Mouse (Mus musculus) splenic B cell, adult 2 months (primary cell): Measurements from ENCODE around the gene Urb2.

Experiments
- DNase-seq: peaks from one replicate; pipeline ENCODE4 v3.0.0-alpha.2; 2011; ENCODE audit warnings: low read depth, low spot score
- H3K27me3 ChIP-seq: 2 replicates; pipeline ENCODE4 v1.6.1; 2012; ENCODE audit warnings: mild to moderate bottlenecking, low read length, moderate library complexity, mixed read lengths; ENCODE audit not compliant: control insufficient read depth, poor library complexity, insufficient read depth, severe bottlenecking
- H3K36me3 ChIP-seq: 2 replicates; pipeline ENCODE4 v1.6.1; 2012; ENCODE audit warnings: mild to moderate bottlenecking, low read length, moderate library complexity, mixed read lengths; ENCODE audit not compliant: control insufficient read depth, poor library complexity, insufficient read depth, severe bottlenecking

Gene Urb2

GRCm38 (mm10) chr8:124021237-124022227 is at the start of gene Urb2, which contains the start of gene Taf5l:
Gene Urb2, plus strand, starts transcription at chr8:124021508.
Gene Taf5l, minus strand, starts transcription at chr8:124021397.
- H3K27me3 ChIP-seq: no peaks in the 10 kb centered on the region
- DNase-seq: peak; percentile 93
- H3K36me3 ChIP-seq: peaks cover 2% of the 10 kb centered on the region; the same call in 1 of the 2 replicates

DNA sequence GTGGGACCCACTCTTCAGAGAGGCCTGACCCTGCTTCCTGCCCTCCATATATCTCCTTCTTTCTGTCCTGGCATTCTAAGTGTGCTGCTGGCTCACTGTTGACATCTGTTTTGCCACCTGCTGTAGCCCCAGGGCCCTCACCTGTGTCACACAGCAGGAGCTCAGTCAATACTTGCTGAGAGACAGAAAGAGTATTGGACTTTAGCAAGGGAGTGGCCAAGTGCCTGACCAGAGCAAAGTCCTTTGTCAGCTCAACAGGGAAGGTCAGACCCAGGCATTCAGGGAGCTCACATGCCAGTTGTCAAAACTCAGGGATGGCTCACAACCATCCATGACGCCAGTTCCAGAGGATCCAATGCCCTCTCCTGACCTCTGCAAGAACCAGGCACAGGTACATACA is 47.8 kb upstream of the Urb2 start:
- H3K27me3 ChIP-seq: no peaks in the 10 kb centered on the region
- no peak for DNase-seq
- H3K36me3 ChIP-seq: no peaks in the 10 kb centered on the region; the same call in none of the 2 replicates

DNA sequence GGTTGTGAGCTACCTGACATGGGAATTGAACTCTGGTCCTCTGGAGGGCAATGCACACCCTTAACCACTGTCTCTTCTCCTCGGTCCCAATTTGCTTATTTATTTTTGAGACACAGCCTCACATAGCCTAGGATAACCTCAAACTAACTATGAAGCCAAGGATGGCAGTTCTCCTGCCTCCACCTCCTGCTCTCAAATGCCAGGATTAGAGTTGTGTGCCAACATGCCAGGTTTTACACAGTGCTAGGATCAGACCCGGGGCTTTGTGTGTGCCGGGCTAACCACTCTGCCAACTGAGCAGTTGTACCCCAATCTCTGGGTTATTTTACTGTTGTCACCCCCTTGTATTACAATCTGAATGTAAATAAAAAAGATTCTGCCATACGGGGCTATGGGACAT is 43.8 kb upstream of the Urb2 start:
- no peak for DNase-seq
- Histone ChIP-seq H3K36me3 (no peaks in the 10 kb centered on the region), H3K27me3 (no peaks in the 10 kb centered on the region)

DNA sequence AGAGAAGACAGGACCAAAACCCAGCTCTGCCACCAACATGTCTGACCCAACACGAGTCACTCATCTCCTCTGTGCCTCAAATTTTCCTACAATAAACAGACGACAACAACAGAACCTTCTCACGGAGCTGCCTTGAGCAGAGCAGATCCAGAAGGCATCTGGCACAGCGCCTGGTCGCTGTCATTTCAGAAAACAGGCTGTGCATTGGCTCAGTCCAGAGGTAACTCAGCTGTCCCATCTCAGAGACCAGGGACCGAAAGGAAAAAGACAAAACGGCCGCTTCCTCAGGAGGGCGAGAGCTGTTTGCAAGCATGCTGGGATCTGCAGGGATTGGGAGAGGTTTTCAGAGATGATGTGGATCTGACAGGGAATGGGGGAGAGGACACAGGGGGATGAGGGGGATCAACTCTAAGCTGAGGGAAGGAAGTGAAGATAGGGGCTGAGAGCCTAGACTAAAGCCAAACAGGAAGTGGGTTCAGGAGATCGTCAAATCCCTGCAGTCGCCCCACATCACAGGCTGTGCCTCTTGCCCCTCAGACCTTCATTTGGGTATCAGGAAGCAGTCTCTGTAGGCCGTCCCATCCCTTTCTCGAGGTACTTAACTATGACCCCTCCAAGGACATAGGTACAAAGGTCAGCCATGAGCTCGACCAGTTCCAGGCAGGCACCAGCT is 43.0 kb upstream of the Urb2 start:
- DNase-seq: no peak
- Histone ChIP-seq H3K27me3 (no peaks in the 10 kb centered on the region), H3K36me3 (no peaks in the 10 kb centered on the region)

- H3K27me3 ChIP-seq: no peaks in the 10 kb centered on the region
- DNase-seq: no peak
- no peaks in the 10 kb centered on the region for H3K36me3 ChIP-seq
Measured at GRCm38 (mm10) chr8:123978926-123979325, 42.4 kb upstream of the Urb2 start.

DNA sequence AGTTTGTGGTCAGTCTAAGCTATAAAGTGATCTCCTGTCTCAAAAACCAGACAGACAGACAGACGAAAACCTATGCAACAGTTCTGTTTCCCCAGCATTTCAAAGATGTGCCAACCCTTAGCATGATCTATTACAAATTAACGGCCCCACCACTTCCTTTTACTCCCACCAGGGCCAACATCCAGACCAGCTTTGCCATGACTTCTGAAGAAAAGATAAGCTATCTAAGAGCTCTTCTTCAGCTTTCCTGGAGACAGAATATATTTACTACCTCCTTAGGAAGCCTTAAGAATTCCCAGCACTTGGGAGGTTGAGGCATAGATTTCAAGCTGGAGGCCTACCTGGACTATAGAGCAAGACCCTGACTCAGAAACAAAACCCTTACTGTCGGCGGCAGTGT is 41.1 kb upstream of the Urb2 start:
- H3K36me3 ChIP-seq: no peaks in the 10 kb centered on the region
- no peak for DNase-seq
- no peaks in the 10 kb centered on the region for H3K27me3 ChIP-seq

GRCm38 (mm10) chr8:123981674-123982073 is 39.6 kb upstream of the Urb2 start:
- Histone ChIP-seq H3K27me3 (no peaks in the 10 kb centered on the region), H3K36me3 (no peaks in the 10 kb centered on the region)
- no peak for DNase-seq

DNA sequence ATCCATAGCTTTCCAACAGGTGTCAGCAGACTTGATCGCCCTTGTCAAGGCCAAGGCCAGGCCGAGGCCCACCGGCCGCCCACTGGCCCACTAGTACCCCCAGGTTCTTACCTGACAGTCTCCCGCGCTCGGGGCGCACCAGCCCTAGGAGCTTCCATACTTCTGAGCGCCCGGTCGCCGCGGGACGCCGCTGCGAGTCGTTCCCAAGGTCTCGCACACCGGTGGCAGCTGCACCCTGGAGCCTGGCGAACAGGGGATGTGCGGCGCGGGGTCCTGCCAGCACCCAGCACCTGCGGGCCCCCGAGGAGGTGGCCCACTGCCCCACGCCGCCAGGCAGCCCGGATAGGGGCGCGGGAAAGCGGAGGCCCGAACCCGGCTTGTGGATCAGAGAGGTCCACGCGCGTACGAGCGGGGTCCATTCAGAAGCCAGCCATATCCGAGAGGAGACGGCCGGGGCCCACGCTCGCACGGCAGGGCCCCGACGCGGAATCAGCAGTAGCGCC is 39.0 kb upstream of the Urb2 start:
- H3K27me3 ChIP-seq: no peaks in the 10 kb centered on the region
- DNase-seq: no peak

GRCm38 (mm10) chr8:123982826-123983400 is 38.4 kb upstream of the Urb2 start, which contains the start of gene Abcb10:
Gene Abcb10, minus strand, starts transcription at chr8:123983122.
- H3K36me3 ChIP-seq: no peaks in the 10 kb centered on the region
- peak; percentile 85 for DNase-seq
- H3K27me3 ChIP-seq: no peaks in the 10 kb centered on the region

More for the DNA sequence above, 39.0 kb upstream of the Urb2 start:
- H3K36me3 ChIP-seq: no peaks in the 10 kb centered on the region

DNA sequence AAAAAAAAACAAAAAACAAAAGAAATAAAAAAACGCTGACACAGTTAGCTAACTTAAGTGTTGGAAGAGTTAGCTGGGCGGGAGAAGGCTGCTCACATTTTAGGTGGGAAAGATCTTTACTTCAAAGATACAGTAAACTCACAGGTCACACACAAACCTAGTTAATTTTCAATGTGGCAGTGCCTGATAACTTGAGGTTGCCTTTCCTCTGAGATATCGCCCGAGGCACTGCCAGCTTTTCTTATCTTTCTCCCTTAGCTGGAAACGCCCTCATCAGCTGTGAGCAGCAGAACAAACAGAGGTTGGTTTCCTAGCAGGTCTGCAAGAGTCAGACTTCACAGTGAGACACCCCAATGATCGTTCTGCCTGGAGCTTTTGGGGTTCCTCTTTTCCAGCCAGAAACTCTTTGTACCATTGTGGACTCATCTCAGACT is 32.7 kb upstream of the Urb2 start:
- no peak for DNase-seq
- H3K27me3 ChIP-seq: no peaks in the 10 kb centered on the region
- no peaks in the 10 kb centered on the region for H3K36me3 ChIP-seq

DNA sequence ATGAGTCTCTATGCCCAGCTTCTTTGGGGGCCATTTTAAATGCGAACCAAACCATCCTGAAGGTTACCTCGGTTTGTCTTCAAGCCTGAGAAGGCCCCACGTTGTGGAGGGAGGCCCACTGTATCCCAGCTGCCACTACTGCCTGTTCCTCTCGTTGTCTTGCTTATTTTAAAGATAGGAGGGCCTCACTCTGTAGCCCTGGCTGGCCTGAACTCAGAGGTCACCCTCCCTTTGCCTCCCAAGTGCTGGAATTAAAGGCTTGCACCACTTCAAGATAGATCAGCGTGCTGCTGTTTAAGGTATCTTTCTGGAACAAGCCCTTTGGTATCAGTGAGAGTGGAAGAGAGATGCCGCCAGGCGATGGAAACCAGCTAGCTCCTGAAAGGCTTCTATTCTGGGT is 32.2 kb upstream of the Urb2 start:
- no peak for DNase-seq
- Histone ChIP-seq H3K27me3 (no peaks in the 10 kb centered on the region), H3K36me3 (no peaks in the 10 kb centered on the region)

- DNase-seq: no peak
- H3K36me3 ChIP-seq: peaks cover 2% of the 10 kb centered on the region
- no peaks in the 10 kb centered on the region for H3K27me3 ChIP-seq
Measured at GRCm38 (mm10) chr8:123990277-123991049, 30.8 kb upstream of the Urb2 start.

DNA sequence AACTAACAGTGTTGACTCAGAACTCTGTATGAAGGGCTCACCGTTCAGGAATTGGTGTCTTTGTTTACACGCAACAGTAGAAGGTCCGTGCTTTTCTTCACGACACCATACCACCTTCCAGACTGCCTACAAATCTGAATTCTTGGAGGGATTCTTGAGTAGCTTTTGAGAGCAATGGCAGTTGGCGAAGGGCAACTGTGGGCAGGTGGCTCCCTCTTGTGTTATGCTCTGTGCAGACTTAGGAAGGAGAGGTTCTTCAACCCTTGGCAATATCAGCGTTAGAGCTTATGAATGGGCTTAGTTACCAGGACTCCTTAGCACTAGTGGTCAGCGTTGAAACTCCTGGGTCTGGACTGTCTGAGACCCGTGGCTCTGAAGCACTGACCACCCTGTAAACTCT is 28.7 kb upstream of the Urb2 start:
- DNase-seq: peak; percentile 42
- H3K36me3 ChIP-seq: peaks cover 6% of the 10 kb centered on the region
- H3K27me3 ChIP-seq: no peaks in the 10 kb centered on the region

GRCm38 (mm10) chr8:123993597-123993996 is 27.7 kb upstream of the Urb2 start:
- no peak for DNase-seq
- Histone ChIP-seq H3K36me3 (peaks cover 6% of the 10 kb centered on the region), H3K27me3 (no peaks in the 10 kb centered on the region)
